Mouse (Mus musculus) liver, embryonic 14.5 days (tissue): ENCODE measurements at regions not wholly inside any gene's neighbourhood (a gene's known extent, or its start where the extent isn't known, plus 50 kb on each side); places are given as distances from the start of the nearest gene placed in this dataset.

ENCODE experiments used
- ATAC-seq: fragments of 200-750 bp; cut with Nextera tagmentation; 2 replicates; pipeline ENCODE4 v1.8.0; 2017; ENCODE audit warnings: moderate number of reproducible peaks, mild to moderate bottlenecking, moderate library complexity; ENCODE audit not compliant: insufficient read depth
- DNase-seq, 3 experiments: peaks; one replicate each; pipeline ENCODE4 v3.0.0-alpha.2; 2012 to 2013; ENCODE audit warnings: low read depth in 3 of 3, low spot score in 3 of 3
- H3K27ac ChIP-seq: fragments of 300-500 bp; sonication (generic); 2 replicates; pipeline ENCODE4 v1.5.1; 2014; ENCODE audit warnings: moderate library complexity, mild to moderate bottlenecking, control low read depth, inconsistent platforms
- H3K27me3 ChIP-seq: fragments of 300-500 bp; sonication (generic); 2 replicates; pipeline ENCODE4 v1.6.1; 2014; ENCODE audit warnings: mild to moderate bottlenecking, low read length, moderate library complexity; ENCODE audit not compliant: control insufficient read depth, insufficient read depth
- H3K36me3 ChIP-seq: fragments of 300-500 bp; sonication (generic); replicated peaks from 2 replicates; pipeline ENCODE4 v1.6.1; 2014; ENCODE audit warnings: low read depth; ENCODE audit not compliant: control insufficient read depth, insufficient read depth
- H3K4me1 ChIP-seq, 2 experiments: fragments of 200-500 bp in 1 of 2; fragments of 300-500 bp in 1 of 2; sonication (generic) in 1 of 2; replicated peaks; 2 replicates each; pipeline ENCODE4 v1.6.1; 2012 to 2014; ENCODE audit warnings: antibody characterized with exemption in 1 of 2, inconsistent platforms in 1 of 2, low read length in 1 of 2; ENCODE audit not compliant: control insufficient read depth in 2 of 2, insufficient read depth in 2 of 2
- H3K4me2 ChIP-seq: fragments of 300-500 bp; sonication (generic); 2 replicates; pipeline ENCODE4 v1.6.1; 2014; ENCODE audit warnings: low read depth, mild to moderate bottlenecking, control low read depth, moderate library complexity
- H3K4me3 ChIP-seq, 2 experiments: fragments of 200-500 bp in 1 of 2; fragments of 300-500 bp in 1 of 2; sonication (generic) in 1 of 2; 2 replicates each; pipeline ENCODE4 v1.5.1; 2012 to 2014; ENCODE audit warnings: low read depth in 2 of 2, low read length in 2 of 2, mild to moderate bottlenecking in 2 of 2, control low read depth in 1 of 2, inconsistent platforms in 1 of 2, moderate library complexity in 1 of 2; ENCODE audit not compliant: insufficient read depth in 1 of 2
- H3K9ac ChIP-seq: fragments of 300-500 bp; sonication (generic); replicated peaks from 2 replicates; pipeline ENCODE4 v1.6.1; 2014; ENCODE audit warnings: mild to moderate bottlenecking, control low read depth, moderate library complexity
- H3K9me3 ChIP-seq: fragments of 300-500 bp; sonication (generic); 2 replicates; pipeline ENCODE4 v1.6.1; 2016; ENCODE audit warnings: low read length, mixed read lengths; ENCODE audit not compliant: control insufficient read depth
- CTCF ChIP-seq: IDR thresholded peaks from 2 replicates; pipeline ENCODE4 v1.5.1; 2016; ENCODE audit warnings: antibody characterized with exemption, low read depth, control low read depth
- EP300 ChIP-seq: IDR thresholded peaks from 2 replicates; pipeline ENCODE4 v1.6.1; 2016; ENCODE audit warnings: antibody characterized with exemption, low read depth
- WGBS: fragments of 180-500 bp; shearing (Covaris S2); extraction: QIAGEN DNeasy Blood & Tissue Kit; methylation state at CpG from one replicate; pipeline ENCODE4 v1.1.7; 2014; ENCODE audit not compliant: insufficient replicate concordance; 5-methylcytosine and 5-hydroxymethylcytosine counted together

DNA sequence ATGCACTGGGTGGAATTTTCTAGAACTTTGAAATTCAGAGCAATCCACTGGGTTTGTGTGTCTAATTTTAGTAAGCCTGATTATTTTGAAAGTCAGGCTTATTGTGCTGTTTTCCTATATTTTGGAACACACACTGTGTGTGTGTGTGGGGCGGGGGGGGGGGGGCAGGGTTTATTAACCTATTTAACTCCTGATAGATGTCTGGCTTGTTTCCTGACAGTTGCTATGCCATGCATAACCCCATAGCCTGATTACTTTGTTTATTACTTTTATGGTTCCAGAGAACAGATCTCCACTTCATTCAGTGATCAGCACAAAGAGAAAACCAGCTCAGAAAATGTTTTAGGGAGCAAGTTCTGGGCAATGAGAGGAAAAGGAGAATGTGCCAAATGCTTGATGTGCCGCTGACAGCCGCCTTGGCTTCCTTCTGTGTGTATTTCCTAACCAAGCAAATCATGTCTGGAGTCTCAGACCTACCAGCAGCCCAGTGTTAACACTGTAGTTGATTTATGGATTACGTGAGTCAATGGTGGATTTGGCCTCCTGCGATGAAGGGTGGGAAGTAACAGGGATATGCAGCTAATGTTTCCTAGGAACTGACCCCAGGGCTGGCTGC lies 274.9 kb downstream of the Myh15 start:
- Histone ChIP-seq H3K4me3 (no peak overlapping the region), H3K27ac (no peak overlapping the region), H3K4me2 (no peak overlapping the region), H3K9me3 (no peaks in the 10 kb centered on the region), H3K36me3 (no peaks in the 10 kb centered on the region), H3K27me3 (no peaks in the 10 kb centered on the region), H3K9ac (no peak overlapping the region), H3K4me1 (no peaks in the 10 kb centered on the region)
- no peak for DNase-seq
- TF ChIP-seq CTCF (no peak), EP300 (no peak)
- 53% methylated on average over 5 of the region's 5 CpGs for WGBS
- no peak for ATAC-seq

- H3K27ac ChIP-seq, result no peak overlapping the region
- no peaks in the 10 kb centered on the region for H3K9me3 ChIP-seq
- DNase-seq, result no peak
- H3K9ac ChIP-seq, result no peak overlapping the region
- no peak overlapping the region for H3K4me2 ChIP-seq
- H3K27me3 ChIP-seq, result no peaks in the 10 kb centered on the region
- no peaks in the 10 kb centered on the region for H3K4me1 ChIP-seq
- no peak for TF ChIP-seq EP300
- whole genome bisulfite sequencing, result 24% methylated on average over 2 of the region's 2 CpGs
- no peak for ATAC-seq
- H3K4me3 ChIP-seq, result no peak overlapping the region
- no peaks in the 10 kb centered on the region for H3K36me3 ChIP-seq
Measured at GRCm38 (mm10) chr16:49335916-49336315, 278.6 kb downstream of the Myh15 start.

GRCm38 (mm10) chr16:49337948-49338347 lies 280.7 kb downstream of the Myh15 start:
- no peaks in the 10 kb centered on the region for H3K27me3 ChIP-seq
- 80% methylated on average over 1 of the region's 1 CpGs for WGBS
- no peak overlapping the region for H3K4me3 ChIP-seq
- no peaks in the 10 kb centered on the region for H3K4me1 ChIP-seq
- no peak for TF ChIP-seq EP300
- TF ChIP-seq CTCF, result no peak
- no peak overlapping the region for H3K9ac ChIP-seq
- no peaks in the 10 kb centered on the region for H3K36me3 ChIP-seq
- DNase-seq (no peak), ATAC-seq (no peak)
- no peak overlapping the region for H3K27ac ChIP-seq
- H3K4me2 ChIP-seq, result no peak overlapping the region
- H3K9me3 ChIP-seq, result no peaks in the 10 kb centered on the region

- 56% methylated on average over 3 of the region's 3 CpGs for WGBS
- no peaks in the 10 kb centered on the region for H3K9me3 ChIP-seq
- no peak for TF ChIP-seq CTCF
- ATAC-seq (no peak), DNase-seq (no peak)
- no peaks in the 10 kb centered on the region for H3K36me3 ChIP-seq
- no peak overlapping the region for H3K9ac ChIP-seq
- H3K27me3 ChIP-seq, result no peaks in the 10 kb centered on the region
- H3K4me2 ChIP-seq, result no peak overlapping the region
- no peak overlapping the region for H3K27ac ChIP-seq
- H3K4me1 ChIP-seq, result no peaks in the 10 kb centered on the region
- H3K4me3 ChIP-seq, result no peak overlapping the region
Measured at GRCm38 (mm10) chr16:49358404-49358803, 301.1 kb downstream of the Myh15 start.

DNA sequence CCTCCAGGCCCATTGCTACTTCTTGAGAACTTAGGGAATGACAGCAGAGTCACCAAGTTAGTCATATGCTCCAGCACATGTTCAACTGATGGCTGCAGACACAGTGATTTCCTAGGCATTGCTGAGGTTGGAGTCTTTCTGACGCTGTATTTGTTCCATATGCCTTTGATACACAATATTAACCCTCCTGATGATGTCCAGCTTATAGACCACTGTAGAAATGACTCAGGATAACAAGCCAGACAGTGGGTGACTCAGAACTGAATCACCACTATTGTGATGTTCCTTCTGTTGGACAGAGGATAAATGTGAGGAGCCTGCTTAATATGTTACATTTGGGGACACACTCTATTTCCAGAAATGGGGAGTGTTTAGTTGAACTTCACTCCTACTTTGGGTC lies 304.4 kb downstream of the Myh15 start:
- 49% methylated on average over 1 of the region's 1 CpGs for WGBS
- ATAC-seq, result no peak
- TF ChIP-seq CTCF (no peak), EP300 (no peak)

More for the DNA sequence above, 304.4 kb downstream of the Myh15 start:
- Histone ChIP-seq H3K27me3 (no peaks in the 10 kb centered on the region), H3K4me3 (no peak overlapping the region), H3K27ac (no peak overlapping the region), H3K4me2 (no peak overlapping the region), H3K9ac (no peak overlapping the region), H3K4me1 (no peaks in the 10 kb centered on the region), H3K36me3 (no peaks in the 10 kb centered on the region), H3K9me3 (no peaks in the 10 kb centered on the region)
- DNase-seq, result no peak
